In the genomic region with DNA sequence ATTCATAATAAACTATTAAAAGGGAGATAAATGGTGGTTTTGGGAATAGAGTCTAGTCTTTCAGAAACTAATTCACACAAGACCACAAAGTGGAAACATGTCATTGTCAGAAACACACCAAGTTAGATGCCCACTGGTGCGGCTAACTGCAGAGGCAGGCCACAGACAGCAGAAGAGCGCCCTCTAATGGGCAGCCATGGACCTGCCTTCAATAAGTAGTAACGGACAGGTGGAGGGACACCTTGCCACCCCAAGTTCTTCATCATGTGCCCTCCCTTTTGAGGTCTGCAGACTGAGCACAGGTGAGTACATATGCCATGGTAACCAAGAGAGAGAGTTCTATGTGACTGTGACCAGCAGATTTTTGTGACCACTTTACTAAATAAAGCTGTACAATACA, we compare ENCODE assay signal across 9 mouse cellular contexts. TPM values are rescaled to one million over a fixed set of nuclear protein-coding genes. Genes with fewer than 3 reads are reported as not detected.
DNase-seq lines count a peak whose midpoint lies in the region; ATAC-seq and TF ChIP-seq lines count a peak whose summit lies in the region.
"Had no signal": no experiment of that assay in that cellular context is flagged by ENCODE, and none has a peak within 500 bp of the region (broad histone marks: within the 10 kb centered on the region; RNA-seq: fewer than 3 reads in every experiment).

No protein-coding gene starts in this region.

- no peaks in the 10 kb centered on the region for H3K27me3 ChIP-seq in midbrain, postnatal 0 days (ENCODE audit: insufficient read depth, low read length)
- H3K27me3 ChIP-seq in midbrain, embryonic 16.5 days (ENCODE audit: control insufficient read depth, insufficient read depth, low read depth, low read length) = no peaks in the 10 kb centered on the region
- H3K27me3 ChIP-seq in lung, embryonic 14.5 days (ENCODE audit: insufficient read depth, low read length) = no peaks in the 10 kb centered on the region
- no peaks in the 10 kb centered on the region for H3K27me3 ChIP-seq in intestine, embryonic 16.5 days (replicated peaks; ENCODE audit: control insufficient read depth, insufficient read depth, low read length)

- H3K4me1 ChIP-seq in midbrain, postnatal 0 days (ENCODE audit: insufficient read depth, low read length) = no peaks in the 10 kb centered on the region
- H3K4me1 ChIP-seq in midbrain, embryonic 16.5 days (ENCODE audit: control insufficient read depth, insufficient read depth, low read length) = no peaks in the 10 kb centered on the region
- no peaks in the 10 kb centered on the region for H3K4me1 ChIP-seq in lung, embryonic 14.5 days (ENCODE audit: insufficient read depth)
- H3K4me1 ChIP-seq in intestine, embryonic 16.5 days (ENCODE audit: control insufficient read depth, insufficient read depth, low read length) = no peaks in the 10 kb centered on the region

- H3K27ac ChIP-seq in midbrain, postnatal 0 days (ENCODE audit: low read depth, low read length) = no peak overlapping the region
- no peak overlapping the region for H3K27ac ChIP-seq in midbrain, embryonic 16.5 days (ENCODE audit: low read length)
- H3K27ac ChIP-seq in lung, embryonic 14.5 days (ENCODE audit: low read depth) = no peak overlapping the region
- H3K27ac ChIP-seq in intestine, embryonic 16.5 days (ENCODE audit: low read length) = no peak overlapping the region

- no peak overlapping the region for H3K4me3 ChIP-seq in midbrain, postnatal 0 days (ENCODE audit: low read depth, low read length)
- H3K4me3 ChIP-seq in midbrain, embryonic 16.5 days (ENCODE audit: low read depth, low read length) = no peak overlapping the region
- H3K4me3 ChIP-seq in lung, embryonic 14.5 days (ENCODE audit: low read depth, low read length) = no peak overlapping the region
- H3K4me3 ChIP-seq in intestine, embryonic 16.5 days (ENCODE audit: low read length) = no peak overlapping the region

- no peaks in the 10 kb centered on the region for H3K9me3 ChIP-seq in midbrain, postnatal 0 days (ENCODE audit: low read length)
- no peaks in the 10 kb centered on the region for H3K9me3 ChIP-seq in midbrain, embryonic 16.5 days (replicated peaks; ENCODE audit: control insufficient read depth, low read length, poor library complexity, severe bottlenecking)
- no peaks in the 10 kb centered on the region for H3K9me3 ChIP-seq in lung, embryonic 14.5 days (ENCODE audit: low read depth, low read length)
- H3K9me3 ChIP-seq in intestine, embryonic 16.5 days (ENCODE audit: control insufficient read depth, low read length) = no peaks in the 10 kb centered on the region

- TF ChIP-seq CTCF in midbrain, postnatal 0 days (IDR thresholded peaks at IDR 0.05) = peak; percentile 77
- TF ChIP-seq CTCF in lung, embryonic 14.5 days (IDR thresholded peaks at IDR 0.05; ENCODE audit: low read depth) = peak; percentile 75

- peaks cover 40% of the 10 kb centered on the region for H3K36me3 ChIP-seq in midbrain, postnatal 0 days (ENCODE audit: insufficient read depth, low read length)
- H3K36me3 ChIP-seq in midbrain, embryonic 16.5 days (ENCODE audit: control insufficient read depth, insufficient read depth, low read length) = peaks cover 39% of the 10 kb centered on the region
- H3K36me3 ChIP-seq in lung, embryonic 14.5 days (ENCODE audit: insufficient read depth) = peaks cover 50% of the 10 kb centered on the region
- H3K36me3 ChIP-seq in intestine, embryonic 16.5 days (ENCODE audit: control insufficient read depth, insufficient read depth, low read length) = 0 out of 2 replicates have a peak, but pooled peaks cover under 1% of the 10 kb centered on the region

- H3K9ac ChIP-seq in midbrain, postnatal 0 days (replicated peaks; ENCODE audit: low read length, poor library complexity, severe bottlenecking) = no peak overlapping the region
- H3K9ac ChIP-seq in midbrain, embryonic 16.5 days (ENCODE audit: low read depth, low read length) = no peak overlapping the region
- no peak overlapping the region for H3K9ac ChIP-seq in lung, embryonic 14.5 days
- H3K9ac ChIP-seq in intestine, embryonic 16.5 days (ENCODE audit: low read depth, low read length) = no peak overlapping the region

- 31% methylated on average over 3 of the region's 3 CpGs for WGBS in midbrain, postnatal 0 days
- 26% methylated on average over 3 of the region's 3 CpGs for WGBS in midbrain, embryonic 16.5 days
- WGBS in lung, embryonic 14.5 days = 25% methylated on average over 3 of the region's 3 CpGs
- WGBS in intestine, embryonic 16.5 days = 26% methylated on average over 3 of the region's 3 CpGs

- DNase-seq in midbrain, postnatal 0 days (ENCODE audit: low spot score) = peak; percentile 61
- DNase-seq in R1 (ENCODE audit: low read depth, low spot score) = peak; percentile 71
- peak; percentile 57 for DNase-seq in embryo, embryonic 10.5 days (ENCODE audit: low spot score)
- peak; percentile 80 for DNase-seq in induced T-regulatory cell, adult 2 months (ENCODE audit: low read depth)
- DNase-seq in lung, embryonic 14.5 days = peak; percentile 71
- DNase-seq in spleen, postnatal 10 days (ENCODE audit: low spot score in 2 of 2) = peak; percentile 52 to 80

- no peak for ATAC-seq in midbrain, postnatal 0 days (ENCODE audit: low FRiP score)
- ATAC-seq in midbrain, embryonic 16.5 days = no peak
- ATAC-seq in lung, embryonic 14.5 days (ENCODE audit: insufficient read depth) = no peak
- ATAC-seq in intestine, embryonic 16.5 days = no peak

- no peak overlapping the region for H3K4me2 ChIP-seq in midbrain, postnatal 0 days (ENCODE audit: low read depth, low read length, poor library complexity, severe bottlenecking)
- H3K4me2 ChIP-seq in midbrain, embryonic 16.5 days (ENCODE audit: low read length) = no peak overlapping the region
- no peak overlapping the region for H3K4me2 ChIP-seq in lung, embryonic 14.5 days
- no peak overlapping the region for H3K4me2 ChIP-seq in intestine, embryonic 16.5 days (ENCODE audit: low read depth, low read length)

RNA-seq across cellular contexts. Expression of a gene that starts 27.3 kb away (rescaled TPM):
- 35.4 and 44.2 TPM in 2 replicates for total RNA-seq in midbrain, postnatal 0 days (2014; rRNA removed)
- polyA plus RNA-seq in midbrain, postnatal 0 days (2015; fragmentation: Nextera tagmentation; extraction: Ambion mirVana) = 16.0 TPM in 2 replicates
- polyA plus RNA-seq in midbrain, embryonic 16.5 days (2015; fragmentation: Nextera tagmentation; extraction: Ambion mirVana) = 18.2 and 19.1 TPM in 2 replicates
- polyA plus RNA-seq in lung, embryonic 14.5 days (2014; fragmentation: Nextera tagmentation; extraction: Ambion mirVana) = 5.5 and 5.8 TPM in 2 replicates
- 2.3 TPM in 2 replicates for polyA plus RNA-seq in intestine, embryonic 16.5 days (2015; fragmentation: Nextera tagmentation; extraction: Ambion mirVana)

RNA-seq across cellular contexts. Expression of a gene that starts 34.3 kb away (rescaled TPM):
- total RNA-seq in midbrain, postnatal 0 days (2014; rRNA removed) = not detected in 2 replicates
- polyA plus RNA-seq in midbrain, postnatal 0 days (2015; fragmentation: Nextera tagmentation; extraction: Ambion mirVana) = 0.60 TPM in 1 of 2 replicates, not detected in the other
- not detected in 2 replicates for polyA plus RNA-seq in midbrain, embryonic 16.5 days (2015; fragmentation: Nextera tagmentation; extraction: Ambion mirVana)
- polyA plus RNA-seq in lung, embryonic 14.5 days (2014; fragmentation: Nextera tagmentation; extraction: Ambion mirVana) = 0.38 TPM in 1 of 2 replicates, not detected in the other
- polyA plus RNA-seq in intestine, embryonic 16.5 days (2015; fragmentation: Nextera tagmentation; extraction: Ambion mirVana) = 1.5 TPM in 2 replicates
- total RNA-seq: gastrocnemius, postnatal 36 days had no signal

RNA-seq across cellular contexts. Expression of a gene that starts 40.1 kb away (rescaled TPM):
- total RNA-seq in midbrain, postnatal 0 days (2014; rRNA removed) = 2.0 and 2.9 TPM in 2 replicates
- 4.3 and 4.5 TPM in 2 replicates for polyA plus RNA-seq in midbrain, postnatal 0 days (2015; fragmentation: Nextera tagmentation; extraction: Ambion mirVana)
- polyA plus RNA-seq in midbrain, embryonic 16.5 days (2015; fragmentation: Nextera tagmentation; extraction: Ambion mirVana) = 3.5 and 3.8 TPM in 2 replicates
- 13.4 and 13.8 TPM in 2 replicates for polyA plus RNA-seq in lung, embryonic 14.5 days (2014; fragmentation: Nextera tagmentation; extraction: Ambion mirVana)
- 27.5 and 27.6 TPM in 2 replicates for polyA plus RNA-seq in intestine, embryonic 16.5 days (2015; fragmentation: Nextera tagmentation; extraction: Ambion mirVana)
